Mouse (Mus musculus) liver, embryonic 11.5 days (tissue): ENCODE measurements around the gene Fst. TPM values are rescaled to one million over a fixed set of nuclear protein-coding genes. Genes with fewer than 3 reads are reported as not detected.
A peak's percentile ranks its signal among the peaks of the same experiment; 100 is the strongest.

Experiments used
- ATAC-seq: fragments of 200-750 bp; cut with Nextera tagmentation; replicated peaks from 2 replicates; pipeline ENCODE4 v1.8.0; 2017; ENCODE audit warnings: moderate number of reproducible peaks, mild to moderate bottlenecking, moderate TSS enrichment, moderate library complexity; ENCODE audit not compliant: low FRiP score
- DNase-seq: peaks from one replicate; pipeline ENCODE4 v3.0.0-alpha.2; 2017; ENCODE audit warnings: low spot score
- H3K27ac ChIP-seq: fragments of 300-500 bp; sonication (generic); 2 replicates; pipeline ENCODE4 v1.5.1; 2014; ENCODE audit warnings: mild to moderate bottlenecking, low read depth, low read length, control low read depth
- H3K27me3 ChIP-seq: fragments of 300-500 bp; sonication (generic); replicated peaks from 2 replicates; pipeline ENCODE4 v1.6.1; 2014; ENCODE audit warnings: low read length, mixed read lengths; ENCODE audit not compliant: control insufficient read depth, insufficient read depth
- H3K36me3 ChIP-seq: fragments of 300-500 bp; sonication (generic); 2 replicates; pipeline ENCODE4 v1.6.1; 2014; ENCODE audit warnings: mild to moderate bottlenecking, low read length, moderate library complexity, mixed read lengths; ENCODE audit not compliant: control insufficient read depth, insufficient read depth
- H3K4me1 ChIP-seq: fragments of 300-500 bp; sonication (generic); replicated peaks from 2 replicates; pipeline ENCODE4 v1.6.1; 2014; ENCODE audit warnings: low read length, mixed read lengths; ENCODE audit not compliant: control insufficient read depth, insufficient read depth
- H3K4me2 ChIP-seq: fragments of 300-500 bp; sonication (generic); 2 replicates; pipeline ENCODE4 v1.6.1; 2014; ENCODE audit warnings: mild to moderate bottlenecking, control low read depth, moderate library complexity
- H3K4me3 ChIP-seq: fragments of 300-500 bp; sonication (generic); 2 replicates; pipeline ENCODE4 v1.5.1; 2014; ENCODE audit warnings: low read depth, low read length, control low read depth
- H3K9ac ChIP-seq: fragments of 300-500 bp; sonication (generic); 2 replicates; pipeline ENCODE4 v1.6.1; 2014; ENCODE audit warnings: low read depth, low read length, control low read depth
- H3K9me3 ChIP-seq: fragments of 300-500 bp; sonication (generic); 2 replicates; pipeline ENCODE4 v1.6.1; 2016; ENCODE audit warnings: low read length, inconsistent platforms, mixed read lengths; ENCODE audit not compliant: control insufficient read depth
- WGBS: fragments of 180-500 bp; shearing (Covaris S2); extraction: QIAGEN DNeasy Blood & Tissue Kit; methylation state at CpG from one replicate; pipeline ENCODE4 v1.1.7; 2014; 5-methylcytosine and 5-hydroxymethylcytosine counted together
- polyA plus RNA-seq: library from polyadenylated mRNA; unstranded; fragments of >200 nt; fragmentation: Nextera tagmentation; extraction: Ambion mirVana; gene quantifications from 2 replicates; pipeline ENCODE4 v1.2.1, GENCODE M21; 2014

Fst gene
- polyA plus RNA-seq, 1 experiment from 2014 or later: 16.5 TPM

- Histone ChIP-seq H3K4me2 (peak overlapping the region; percentile 75; the same call in 1 of the 2 replicates), H3K9ac (no peak overlapping the region), H3K36me3 (no peaks in the 10 kb centered on the region), H3K4me1 (no peaks in the 10 kb centered on the region), H3K4me3 (peak overlapping the region; percentile 57; the same call in 1 of the 2 replicates), H3K9me3 (no peaks in the 10 kb centered on the region), H3K27ac (no peak overlapping the region), H3K27me3 (peaks cover 62% of the 10 kb centered on the region)
- WGBS: 53% methylated on average over 13 of the region's 13 CpGs
- no peak for ATAC-seq
- no peak for DNase-seq
These were observed 3.0 kb downstream of the Fst start for GRCm38 (mm10) chr13:114455788-114456187.

GRCm38 (mm10) chr13:114447213-114447612 is 11.5 kb downstream of the Fst start:
- DNase-seq (no peak), ATAC-seq (no peak)
- H3K4me3 ChIP-seq: no peak overlapping the region
- H3K9me3 ChIP-seq: no peaks in the 10 kb centered on the region
- no peaks in the 10 kb centered on the region for H3K27me3 ChIP-seq
- H3K9ac ChIP-seq: no peak overlapping the region
- no peaks in the 10 kb centered on the region for H3K36me3 ChIP-seq
- 69% methylated on average over 2 of the region's 2 CpGs for WGBS
- no peak overlapping the region for H3K27ac ChIP-seq
- no peaks in the 10 kb centered on the region for H3K4me1 ChIP-seq
- H3K4me2 ChIP-seq: no peak overlapping the region

DNA sequence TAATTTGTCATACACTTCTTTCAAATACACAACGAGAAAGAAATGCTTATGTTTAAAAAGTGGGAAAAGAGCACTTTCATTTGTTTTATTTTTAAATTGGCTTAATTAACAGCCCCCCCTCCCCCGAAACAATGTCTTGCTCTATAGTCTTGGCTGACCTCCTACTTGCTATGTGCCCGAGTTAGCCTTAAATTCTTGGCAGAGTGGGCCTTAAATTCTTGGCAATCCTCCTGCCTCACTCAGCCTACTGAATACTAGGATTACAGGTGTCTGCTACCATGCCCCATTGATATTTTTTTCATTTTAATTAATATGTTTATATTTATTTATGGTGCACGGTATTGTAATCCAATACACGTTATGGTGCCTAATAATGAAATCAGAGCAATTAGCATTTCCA is 26.3 kb downstream of the Fst start:
- Histone ChIP-seq H3K27ac (no peak overlapping the region), H3K9me3 (no peaks in the 10 kb centered on the region; the same call in 1 of the 2 replicates), H3K9ac (no peak overlapping the region), H3K4me3 (no peak overlapping the region), H3K27me3 (no peaks in the 10 kb centered on the region), H3K4me2 (no peak overlapping the region), H3K4me1 (no peaks in the 10 kb centered on the region), H3K36me3 (no peaks in the 10 kb centered on the region)
- no peak for ATAC-seq
- DNase-seq: no peak
- 82% methylated on average over 5 of the region's 5 CpGs for WGBS

DNA sequence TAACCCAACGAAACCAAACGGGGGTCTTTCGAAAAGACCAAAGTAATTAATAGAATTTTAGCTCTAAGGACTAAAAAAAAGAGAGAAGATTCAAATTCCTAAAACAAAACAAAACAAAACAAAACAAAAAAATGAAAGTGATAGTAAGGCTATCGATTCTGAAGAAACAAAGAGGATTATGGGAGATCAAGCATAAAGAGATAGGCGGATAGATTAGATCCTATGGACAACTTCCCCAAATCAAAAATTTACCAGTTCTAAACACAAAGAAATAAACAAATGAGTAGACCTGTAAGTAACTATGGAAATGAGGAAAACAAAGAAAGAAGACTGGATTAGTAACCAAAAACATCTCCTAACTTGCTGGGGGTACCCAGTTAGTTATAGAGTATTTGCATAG is 33.5 kb downstream of the Fst start:
- WGBS: 88% methylated on average over 5 of the region's 5 CpGs
- no peak overlapping the region for H3K4me3 ChIP-seq
- no peaks in the 10 kb centered on the region for H3K4me1 ChIP-seq
- DNase-seq: no peak
- no peaks in the 10 kb centered on the region for H3K36me3 ChIP-seq
- H3K27ac ChIP-seq: no peak overlapping the region
- H3K9me3 ChIP-seq: no peaks in the 10 kb centered on the region
- no peaks in the 10 kb centered on the region for H3K27me3 ChIP-seq
- no peak for ATAC-seq
- H3K4me2 ChIP-seq: no peak overlapping the region
- H3K9ac ChIP-seq: no peak overlapping the region

- no peak overlapping the region for H3K27ac ChIP-seq
- H3K4me2 ChIP-seq: no peak overlapping the region
- DNase-seq: no peak
- 79% methylated on average over 8 of the region's 8 CpGs for whole genome bisulfite sequencing
- H3K4me3 ChIP-seq: no peak overlapping the region
- no peak overlapping the region for H3K9ac ChIP-seq
- no peaks in the 10 kb centered on the region for H3K36me3 ChIP-seq
- no peak for ATAC-seq
- no peaks in the 10 kb centered on the region for H3K27me3 ChIP-seq
- no peaks in the 10 kb centered on the region for H3K4me1 ChIP-seq
- H3K9me3 ChIP-seq: no peaks in the 10 kb centered on the region
These were observed 38.5 kb downstream of the Fst start for GRCm38 (mm10) chr13:114420235-114420634.

DNA sequence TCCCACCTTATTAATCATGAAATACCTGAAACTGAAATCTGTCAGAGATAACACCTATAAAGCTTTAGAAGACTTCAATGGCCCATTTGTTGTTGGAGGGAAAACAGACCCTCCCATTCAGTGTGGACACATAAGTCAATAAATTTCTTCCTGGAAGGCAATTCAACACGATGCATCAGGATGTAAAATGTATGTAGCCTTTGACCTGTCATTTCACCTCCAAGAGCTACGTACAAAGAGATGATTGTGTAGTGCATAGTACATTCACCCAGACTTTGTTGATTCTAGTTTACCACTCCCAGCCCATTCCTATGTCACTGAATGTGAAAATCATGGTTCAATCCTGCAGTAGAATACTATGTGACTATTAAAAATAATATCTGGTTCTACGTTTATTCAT is 39.4 kb downstream of the Fst start:
- 73% methylated on average over 3 of the region's 3 CpGs for WGBS
- H3K27me3 ChIP-seq: no peaks in the 10 kb centered on the region
- H3K27ac ChIP-seq: no peak overlapping the region
- H3K36me3 ChIP-seq: no peaks in the 10 kb centered on the region
- ATAC-seq: no peak
- no peaks in the 10 kb centered on the region for H3K4me1 ChIP-seq
- no peak overlapping the region for H3K4me3 ChIP-seq
- H3K9ac ChIP-seq: no peak overlapping the region
- H3K4me2 ChIP-seq: no peak overlapping the region
- no peaks in the 10 kb centered on the region for H3K9me3 ChIP-seq
- no peak for DNase-seq

GRCm38 (mm10) chr13:114412326-114412725 is 46.4 kb downstream of the Fst start:
- Histone ChIP-seq H3K4me2 (no peak overlapping the region), H3K9me3 (no peaks in the 10 kb centered on the region), H3K9ac (no peak overlapping the region), H3K4me3 (no peak overlapping the region), H3K4me1 (no peaks in the 10 kb centered on the region), H3K36me3 (no peaks in the 10 kb centered on the region), H3K27me3 (no peaks in the 10 kb centered on the region), H3K27ac (no peak overlapping the region)
- ATAC-seq (no peak), DNase-seq (no peak)

DNA sequence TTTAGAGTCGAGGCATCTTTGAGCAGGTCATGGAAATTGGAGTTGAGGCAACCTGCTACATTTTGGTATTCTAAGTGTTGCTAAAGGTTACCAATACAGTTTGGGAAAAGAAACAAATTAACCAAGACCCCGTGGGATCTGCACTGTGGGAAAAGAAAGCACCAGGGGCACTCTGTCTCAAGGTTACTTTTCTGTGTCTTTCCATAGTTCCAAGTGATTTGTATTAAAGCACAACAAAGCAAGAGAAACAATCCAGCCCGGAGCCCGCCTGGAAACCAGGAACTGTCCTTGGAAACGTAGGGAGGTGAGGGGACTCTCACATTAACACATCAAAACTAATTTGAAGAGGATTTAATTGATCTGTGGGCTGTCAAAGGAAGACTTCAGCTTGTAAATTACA is 51.9 kb downstream of the Fst start:
- 18% methylated on average over 5 of the region's 5 CpGs for WGBS
- Histone ChIP-seq H3K36me3 (no peaks in the 10 kb centered on the region), H3K9ac (no peak overlapping the region), H3K27ac (no peak overlapping the region), H3K4me3 (no peak overlapping the region), H3K4me1 (no peaks in the 10 kb centered on the region), H3K4me2 (no peak overlapping the region), H3K9me3 (no peaks in the 10 kb centered on the region), H3K27me3 (no peaks in the 10 kb centered on the region)
- no peak for DNase-seq
- no peak for ATAC-seq

GRCm38 (mm10) chr13:114406424-114406823 is 52.3 kb downstream of the Fst start:
- DNase-seq (no peak), ATAC-seq (no peak)
- no peaks in the 10 kb centered on the region for H3K4me1 ChIP-seq
- no peak overlapping the region for H3K4me3 ChIP-seq
- H3K36me3 ChIP-seq: no peaks in the 10 kb centered on the region
- H3K9ac ChIP-seq: no peak overlapping the region
- H3K27ac ChIP-seq: no peak overlapping the region
- no peak overlapping the region for H3K4me2 ChIP-seq
- no peaks in the 10 kb centered on the region for H3K9me3 ChIP-seq
- 18% methylated on average over 5 of the region's 5 CpGs for WGBS
- H3K27me3 ChIP-seq: no peaks in the 10 kb centered on the region
